4 mouse cellular contexts compared by ENCODE assay signal in genomic region chr9:124080471-124080870, GRCm38 (mm10). TPM values are rescaled to one million over a fixed set of nuclear protein-coding genes. Genes with fewer than 3 reads are reported as not detected.
"Had no signal": no experiment of that assay in that cellular context is flagged by ENCODE, and none has a peak within 500 bp of the region (broad histone marks: within the 10 kb centered on the region; RNA-seq: fewer than 3 reads in every experiment).

No protein-coding gene starts in this region.

RNA-seq across cellular contexts. Expression of gene Ccr2, which starts 21.3 kb away (rescaled TPM):
- polyA plus RNA-seq: neural tube, embryonic 14.5 days had no signal

RNA-seq across cellular contexts. Expression of gene Ccr3, which starts 58.7 kb away (rescaled TPM):
- polyA plus RNA-seq: neural tube, embryonic 12.5 days; neural tube, embryonic 13.5 days; neural tube, embryonic 14.5 days; neural tube, embryonic 15.5 days had no signal
